ENCODE assay signal across 8 mouse cellular contexts in genomic region chr3:129224806-129225576, GRCm38 (mm10). TPM values are rescaled to one million over a fixed set of nuclear protein-coding genes. Genes with fewer than 3 reads are reported as not detected.
DNase-seq lines count a peak whose midpoint lies in the region; ATAC-seq and TF ChIP-seq lines count a peak whose summit lies in the region.
"Had no signal": no experiment of that assay in that cellular context is flagged by ENCODE, and none has a peak within 500 bp of the region (broad histone marks: within the 10 kb centered on the region; RNA-seq: fewer than 3 reads in every experiment).

No protein-coding gene starts in this region.

- H3K36me3 ChIP-seq in midbrain, embryonic 10.5 days = no peaks in the 10 kb centered on the region
- no peaks in the 10 kb centered on the region for H3K36me3 ChIP-seq in midbrain, postnatal 0 days (ENCODE audit: insufficient read depth, low read length)
- no peaks in the 10 kb centered on the region for H3K36me3 ChIP-seq in limb, embryonic 11.5 days (ENCODE audit: control insufficient read depth, insufficient read depth, low read length)
- no peaks in the 10 kb centered on the region for H3K36me3 ChIP-seq in stomach, postnatal 0 days (ENCODE audit: control insufficient read depth, insufficient read depth, low read length)

- H3K27ac ChIP-seq in midbrain, embryonic 10.5 days (replicated peaks) = no peak overlapping the region
- H3K27ac ChIP-seq in midbrain, postnatal 0 days (ENCODE audit: low read depth, low read length) = no peak overlapping the region
- H3K27ac ChIP-seq in limb, embryonic 11.5 days (replicated peaks; ENCODE audit: low read depth, low read length) = no peak overlapping the region
- no peak overlapping the region for H3K27ac ChIP-seq in stomach, postnatal 0 days (replicated peaks)

- H3K4me3 ChIP-seq in midbrain, embryonic 10.5 days = peak overlapping the region; percentile 20; the same call in 1 of the 2 replicates
- no peak overlapping the region for H3K4me3 ChIP-seq in midbrain, postnatal 0 days (ENCODE audit: low read depth, low read length)
- no peak overlapping the region for H3K4me3 ChIP-seq in limb, embryonic 11.5 days (ENCODE audit: low read depth, low read length)
- H3K4me3 ChIP-seq in stomach, postnatal 0 days (ENCODE audit: low read depth, low read length) = peak overlapping the region; percentile 18

- no peaks in the 10 kb centered on the region for H3K9me3 ChIP-seq in midbrain, embryonic 10.5 days (replicated peaks)
- H3K9me3 ChIP-seq in midbrain, postnatal 0 days (ENCODE audit: low read length) = no peaks in the 10 kb centered on the region
- H3K9me3 ChIP-seq in limb, embryonic 11.5 days (ENCODE audit: control insufficient read depth, low read length) = no peaks in the 10 kb centered on the region
- no peaks in the 10 kb centered on the region for H3K9me3 ChIP-seq in stomach, postnatal 0 days (ENCODE audit: control insufficient read depth, low read length)

- WGBS in midbrain, embryonic 10.5 days = under 1% methylated on average over 40 of the region's 40 CpGs
- under 1% methylated on average over 39 of the region's 40 CpGs for WGBS in midbrain, postnatal 0 days
- WGBS in limb, embryonic 11.5 days = under 1% methylated on average over 40 of the region's 40 CpGs
- 4% methylated on average over 40 of the region's 40 CpGs for WGBS in stomach, postnatal 0 days

- no peak for TF ChIP-seq EP300 in stomach, postnatal 0 days (optimal IDR thresholded peaks at IDR 0.05)

- DNase-seq in midbrain, embryonic 10.5 days (ENCODE audit: low spot score) = peak; percentile 54
- no peak for DNase-seq in midbrain, postnatal 0 days (ENCODE audit: low spot score)
- peak; percentile 61 for DNase-seq in limb, embryonic 11.5 days (ENCODE audit: low spot score)
- DNase-seq in stomach, postnatal 0 days (ENCODE audit: low spot score) = no peak
- DNase-seq in ovary, postnatal 14 days (ENCODE audit: low spot score) = no peak
- DNase-seq in thymus, postnatal 4 days = no peak
- DNase-seq: cerebellum, postnatal 25 days had no signal

- H3K4me2 ChIP-seq in midbrain, postnatal 0 days (ENCODE audit: low read depth, low read length, poor library complexity, severe bottlenecking) = no peak overlapping the region
- H3K4me2 ChIP-seq in limb, embryonic 11.5 days (ENCODE audit: low read depth, severe bottlenecking) = peak overlapping the region; percentile 10; the same call in 1 of the 2 replicates
- peak overlapping the region; percentile 36 for H3K4me2 ChIP-seq in stomach, postnatal 0 days (replicated peaks; ENCODE audit: low read depth)

- H3K27me3 ChIP-seq in midbrain, embryonic 10.5 days (ENCODE audit: low read depth, poor library complexity, severe bottlenecking) = peaks cover 97% of the 10 kb centered on the region
- peaks cover 83% of the 10 kb centered on the region for H3K27me3 ChIP-seq in midbrain, postnatal 0 days (ENCODE audit: insufficient read depth, low read length)
- peaks cover 65% of the 10 kb centered on the region for H3K27me3 ChIP-seq in limb, embryonic 11.5 days (ENCODE audit: control insufficient read depth, insufficient read depth, low read length)
- peaks cover 6% of the 10 kb centered on the region; the same call in 1 of the 2 replicates for H3K27me3 ChIP-seq in stomach, postnatal 0 days (ENCODE audit: control insufficient read depth, insufficient read depth, low read length)

- H3K9ac ChIP-seq in midbrain, postnatal 0 days (replicated peaks; ENCODE audit: low read length, poor library complexity, severe bottlenecking) = no peak overlapping the region
- H3K9ac ChIP-seq in limb, embryonic 11.5 days (ENCODE audit: low read length) = peak overlapping the region; percentile 27; the same call in 1 of the 2 replicates
- H3K9ac ChIP-seq in stomach, postnatal 0 days (ENCODE audit: low read length) = no peak overlapping the region

- TF ChIP-seq CTCF in midbrain, postnatal 0 days (IDR thresholded peaks at IDR 0.05) = no peak
- no peak for TF ChIP-seq CTCF in stomach, postnatal 0 days (IDR thresholded peaks at IDR 0.05; ENCODE audit: low read depth)

- no peak for ATAC-seq in midbrain, postnatal 0 days (ENCODE audit: low FRiP score)
- ATAC-seq in granulocyte monocyte progenitor cell, adult 5-6 weeks (replicated peaks; ENCODE audit: poor library complexity, severe bottlenecking) = peak; percentile 33
- 0 out of 2 replicates have a peak, but pooled peaks have one; percentile 10 for ATAC-seq in limb, embryonic 11.5 days (ENCODE audit: insufficient number of reproducible peaks, low FRiP score, low TSS enrichment, low read depth)
- no peak for ATAC-seq in stomach, postnatal 0 days (ENCODE audit: low FRiP score, low TSS enrichment)

- H3K4me1 ChIP-seq in midbrain, embryonic 10.5 days = peaks cover 49% of the 10 kb centered on the region
- H3K4me1 ChIP-seq in midbrain, postnatal 0 days (ENCODE audit: insufficient read depth, low read length) = no peaks in the 10 kb centered on the region
- no peaks in the 10 kb centered on the region for H3K4me1 ChIP-seq in limb, embryonic 11.5 days (ENCODE audit: control insufficient read depth, insufficient read depth, low read length)
- H3K4me1 ChIP-seq in stomach, postnatal 0 days (replicated peaks; ENCODE audit: control insufficient read depth, insufficient read depth) = no peaks in the 10 kb centered on the region

RNA-seq across cellular contexts. Expression of gene Pitx2, which starts 25.3 kb away (rescaled TPM):
- 27.8 and 47.0 TPM in 2 replicates for polyA plus RNA-seq in midbrain, embryonic 10.5 days (2016; fragmentation: Nextera tagmentation; extraction: Ambion mirVana)
- 10.4 and 13.5 TPM in 2 replicates for total RNA-seq in midbrain, postnatal 0 days (2014; rRNA removed)
- 28.7 and 29.9 TPM in 2 replicates for polyA plus RNA-seq in midbrain, postnatal 0 days (2015; fragmentation: Nextera tagmentation; extraction: Ambion mirVana)
- total RNA-seq in granulocyte monocyte progenitor cell, adult 5-6 weeks (2014; fragmentation: Nextera tagmentation) = not detected in 2 replicates
- total RNA-seq in granulocyte monocyte progenitor cell, adult 5-6 weeks (2017) = not detected in 2 replicates
- polyA plus RNA-seq in limb, embryonic 11.5 days (2014; fragmentation: Nextera tagmentation; extraction: Ambion mirVana) = 37.6 and 43.1 TPM in 2 replicates
- 9.7 and 10.8 TPM in 2 replicates for polyA plus RNA-seq in stomach, postnatal 0 days (2015; fragmentation: Nextera tagmentation; extraction: Ambion mirVana)

Comparison
In these comparisons a context has a peak if more than half of its experiments do, and no peak if none do; other contexts are left out.
1. DNase-seq: peak in midbrain, embryonic 10.5 days (single experiment) and limb, embryonic 11.5 days (single experiment); none in midbrain, postnatal 0 days (single experiment), stomach, postnatal 0 days (single experiment), ovary, postnatal 14 days (single experiment) and thymus, postnatal 4 days (single experiment).
2. H3K4me3 ChIP-seq: peak in midbrain, embryonic 10.5 days (single experiment) and stomach, postnatal 0 days (single experiment); none in midbrain, postnatal 0 days (single experiment) and limb, embryonic 11.5 days (single experiment).
3. ATAC-seq: peak in granulocyte monocyte progenitor cell, adult 5-6 weeks (single experiment) and limb, embryonic 11.5 days (single experiment); none in midbrain, postnatal 0 days (single experiment) and stomach, postnatal 0 days (single experiment).